18 mouse cellular contexts compared by ENCODE assay signal in genomic region chr4:90797472-90797871, GRCm38 (mm10).
DNase-seq lines count a peak whose midpoint lies in the region; ATAC-seq and TF ChIP-seq lines count a peak whose summit lies in the region.
"Had no signal": no experiment of that assay in that cellular context is flagged by ENCODE, and none has a peak within 500 bp of the region (broad histone marks: within the 10 kb centered on the region; RNA-seq: fewer than 3 reads in every experiment).

No protein-coding gene starts in this region.

- no peak overlapping the region for H3K27ac ChIP-seq in forebrain, embryonic 13.5 days
- H3K27ac ChIP-seq in forebrain, embryonic 12.5 days: no peak overlapping the region
- H3K27ac ChIP-seq in midbrain, embryonic 14.5 days (replicated peaks; ENCODE audit: low read depth, low read length): no peak overlapping the region
- no peak overlapping the region for H3K27ac ChIP-seq in midbrain, embryonic 16.5 days (ENCODE audit: low read length)
- no peak overlapping the region for H3K27ac ChIP-seq in forebrain, postnatal 0 days (ENCODE audit: low read depth, low read length)
- H3K27ac ChIP-seq in neural tube, embryonic 14.5 days (ENCODE audit: low read depth, low read length): no peak overlapping the region
- H3K27ac ChIP-seq: embryonic facial prominence, embryonic 13.5 days; limb, embryonic 10.5 days; liver, embryonic 12.5 days; macrophage; midbrain, embryonic 15.5 days had no signal

- no peaks in the 10 kb centered on the region for H3K27me3 ChIP-seq in forebrain, embryonic 13.5 days
- no peaks in the 10 kb centered on the region for H3K27me3 ChIP-seq in forebrain, embryonic 12.5 days
- H3K27me3 ChIP-seq in midbrain, embryonic 14.5 days (ENCODE audit: control insufficient read depth, insufficient read depth, low read length): no peaks in the 10 kb centered on the region
- H3K27me3 ChIP-seq in midbrain, embryonic 16.5 days (ENCODE audit: control insufficient read depth, insufficient read depth, low read depth, low read length): no peaks in the 10 kb centered on the region
- H3K27me3 ChIP-seq in forebrain, postnatal 0 days (ENCODE audit: insufficient read depth, low read length): no peaks in the 10 kb centered on the region
- H3K27me3 ChIP-seq in neural tube, embryonic 14.5 days (ENCODE audit: control insufficient read depth, insufficient read depth, low read length): no peaks in the 10 kb centered on the region
- H3K27me3 ChIP-seq: embryonic facial prominence, embryonic 13.5 days; liver, embryonic 12.5 days; midbrain, embryonic 15.5 days had no signal

- peak; percentile 52 for DNase-seq in midbrain, embryonic 14.5 days
- DNase-seq in forebrain, postnatal 0 days: peak; percentile 17
- DNase-seq in lung, postnatal 4 days: no peak
- DNase-seq: adrenal gland, adult 8-10 months; cerebellum, adult 11-12 months; kidney, adult 2 months; kidney, postnatal 25 days; lung, embryonic 14.5 days; thymus, postnatal 4 days had no signal

- no peaks in the 10 kb centered on the region for H3K36me3 ChIP-seq in forebrain, embryonic 13.5 days (ENCODE audit: poor library complexity, severe bottlenecking)
- no peaks in the 10 kb centered on the region for H3K36me3 ChIP-seq in forebrain, embryonic 12.5 days (replicated peaks)
- no peaks in the 10 kb centered on the region for H3K36me3 ChIP-seq in midbrain, embryonic 14.5 days (ENCODE audit: control insufficient read depth, insufficient read depth, low read length)
- H3K36me3 ChIP-seq in midbrain, embryonic 16.5 days (ENCODE audit: control insufficient read depth, insufficient read depth, low read length): no peaks in the 10 kb centered on the region
- no peaks in the 10 kb centered on the region for H3K36me3 ChIP-seq in forebrain, postnatal 0 days (ENCODE audit: insufficient read depth)
- no peaks in the 10 kb centered on the region for H3K36me3 ChIP-seq in neural tube, embryonic 14.5 days (ENCODE audit: control insufficient read depth, insufficient read depth, low read length)
- H3K36me3 ChIP-seq: embryonic facial prominence, embryonic 13.5 days; limb, embryonic 10.5 days; liver, embryonic 12.5 days; midbrain, embryonic 15.5 days had no signal

- no peak overlapping the region for H3K4me2 ChIP-seq in forebrain, embryonic 13.5 days
- H3K4me2 ChIP-seq in forebrain, embryonic 12.5 days: no peak overlapping the region
- H3K4me2 ChIP-seq in midbrain, embryonic 14.5 days (ENCODE audit: low read length): no peak overlapping the region
- no peak overlapping the region for H3K4me2 ChIP-seq in midbrain, embryonic 16.5 days (ENCODE audit: low read length)
- no peak overlapping the region for H3K4me2 ChIP-seq in forebrain, postnatal 0 days (ENCODE audit: low read depth)
- H3K4me2 ChIP-seq in neural tube, embryonic 14.5 days (ENCODE audit: low read depth, low read length): no peak overlapping the region
- H3K4me2 ChIP-seq: embryonic facial prominence, embryonic 13.5 days; liver, embryonic 12.5 days; lung, embryonic 14.5 days; midbrain, embryonic 15.5 days had no signal

- peak; percentile 43; the same call in 1 of the 2 replicates for ATAC-seq in forebrain, embryonic 13.5 days
- ATAC-seq in forebrain, embryonic 12.5 days (ENCODE audit: low FRiP score): no peak
- no peak for ATAC-seq in midbrain, embryonic 14.5 days (ENCODE audit: low FRiP score, low TSS enrichment)
- no peak for ATAC-seq in midbrain, embryonic 16.5 days
- no peak for ATAC-seq in forebrain, postnatal 0 days
- ATAC-seq in neural tube, embryonic 14.5 days (ENCODE audit: low read depth): peak; percentile 58; the same call in 1 of the 2 replicates
- ATAC-seq: liver, embryonic 12.5 days; midbrain, embryonic 15.5 days had no signal

- no peak for TF ChIP-seq CTCF in forebrain, postnatal 0 days (IDR thresholded peaks at IDR 0.05; ENCODE audit: low read depth)

- no peaks in the 10 kb centered on the region; the same call in 1 of the 2 replicates for H3K4me1 ChIP-seq in forebrain, embryonic 13.5 days
- no peaks in the 10 kb centered on the region for H3K4me1 ChIP-seq in forebrain, embryonic 12.5 days
- no peaks in the 10 kb centered on the region for H3K4me1 ChIP-seq in midbrain, embryonic 14.5 days (ENCODE audit: control insufficient read depth, insufficient read depth, low read length)
- H3K4me1 ChIP-seq in midbrain, embryonic 16.5 days (ENCODE audit: control insufficient read depth, insufficient read depth, low read length): no peaks in the 10 kb centered on the region
- H3K4me1 ChIP-seq in forebrain, postnatal 0 days (ENCODE audit: insufficient read depth): no peaks in the 10 kb centered on the region
- no peaks in the 10 kb centered on the region for H3K4me1 ChIP-seq in neural tube, embryonic 14.5 days (ENCODE audit: control insufficient read depth, insufficient read depth, low read length)
- H3K4me1 ChIP-seq: embryonic facial prominence, embryonic 13.5 days; limb, embryonic 10.5 days; liver, embryonic 12.5 days; midbrain, embryonic 15.5 days had no signal

- no peaks in the 10 kb centered on the region for H3K9me3 ChIP-seq in forebrain, embryonic 13.5 days (replicated peaks)
- H3K9me3 ChIP-seq in forebrain, embryonic 12.5 days: no peaks in the 10 kb centered on the region
- no peaks in the 10 kb centered on the region for H3K9me3 ChIP-seq in midbrain, embryonic 14.5 days (ENCODE audit: control insufficient read depth, low read length)
- H3K9me3 ChIP-seq in midbrain, embryonic 16.5 days (replicated peaks; ENCODE audit: control insufficient read depth, low read length, poor library complexity, severe bottlenecking): no peaks in the 10 kb centered on the region
- no peaks in the 10 kb centered on the region for H3K9me3 ChIP-seq in forebrain, postnatal 0 days (ENCODE audit: low read length)
- no peaks in the 10 kb centered on the region for H3K9me3 ChIP-seq in neural tube, embryonic 14.5 days (ENCODE audit: control insufficient read depth, low read length)
- H3K9me3 ChIP-seq: embryonic facial prominence, embryonic 13.5 days; limb, embryonic 10.5 days; liver, embryonic 12.5 days; midbrain, embryonic 15.5 days had no signal

- no peak overlapping the region for H3K4me3 ChIP-seq in forebrain, embryonic 13.5 days
- H3K4me3 ChIP-seq in forebrain, embryonic 12.5 days (replicated peaks): no peak overlapping the region
- no peak overlapping the region for H3K4me3 ChIP-seq in midbrain, embryonic 14.5 days (replicated peaks; ENCODE audit: low read depth, low read length)
- H3K4me3 ChIP-seq in midbrain, embryonic 16.5 days (ENCODE audit: low read depth, low read length): no peak overlapping the region
- H3K4me3 ChIP-seq in forebrain, postnatal 0 days (ENCODE audit: low read depth, low read length): no peak overlapping the region
- H3K4me3 ChIP-seq in neural tube, embryonic 14.5 days (ENCODE audit: low read depth, low read length): no peak overlapping the region
- H3K4me3 ChIP-seq: embryonic facial prominence, embryonic 13.5 days; limb, embryonic 10.5 days; liver, embryonic 12.5 days; midbrain, embryonic 15.5 days had no signal

- no peak overlapping the region for H3K9ac ChIP-seq in forebrain, embryonic 13.5 days
- no peak overlapping the region for H3K9ac ChIP-seq in forebrain, embryonic 12.5 days
- H3K9ac ChIP-seq in midbrain, embryonic 14.5 days (replicated peaks; ENCODE audit: low read length): no peak overlapping the region
- H3K9ac ChIP-seq in midbrain, embryonic 16.5 days (ENCODE audit: low read depth, low read length): no peak overlapping the region
- no peak overlapping the region for H3K9ac ChIP-seq in forebrain, postnatal 0 days
- H3K9ac ChIP-seq in neural tube, embryonic 14.5 days (replicated peaks; ENCODE audit: low read depth, low read length): no peak overlapping the region
- H3K9ac ChIP-seq: embryonic facial prominence, embryonic 13.5 days; liver, embryonic 12.5 days; lung, embryonic 14.5 days; midbrain, embryonic 15.5 days had no signal

- 62% methylated on average over 8 of the region's 8 CpGs for WGBS in forebrain, embryonic 13.5 days
- 74% methylated on average over 8 of the region's 8 CpGs for WGBS in forebrain, embryonic 12.5 days
- 61% methylated on average over 8 of the region's 8 CpGs for WGBS in midbrain, embryonic 14.5 days
- 52% methylated on average over 8 of the region's 8 CpGs for WGBS in midbrain, embryonic 16.5 days
- WGBS in forebrain, postnatal 0 days: 46% methylated on average over 8 of the region's 8 CpGs
- 49% methylated on average over 8 of the region's 8 CpGs for WGBS in neural tube, embryonic 14.5 days

Comparison
In these comparisons a context has a peak if more than half of its experiments do, and no peak if none do; other contexts are left out.
1. ATAC-seq: peak in forebrain, embryonic 13.5 days (single experiment) and neural tube, embryonic 14.5 days (single experiment); none in forebrain, embryonic 12.5 days (single experiment), midbrain, embryonic 14.5 days (single experiment), midbrain, embryonic 16.5 days (single experiment) and forebrain, postnatal 0 days (single experiment).
2. DNase-seq: peak in midbrain, embryonic 14.5 days (single experiment) and forebrain, postnatal 0 days (single experiment); none in lung, postnatal 4 days (0 of 2).